Mouse (Mus musculus) embryo, embryonic 10 days (tissue): ENCODE measurements at regions not wholly inside any gene's neighbourhood (a gene's known extent, or its start where the extent isn't known, plus 50 kb on each side); places are given as distances from the start of the nearest gene placed in this dataset.
A peak's percentile ranks its signal among the peaks of the same experiment; 100 is the strongest.
"Not testable (repeated sequence)": the region's sequence is repeated elsewhere in the genome, so short reads cannot be mapped to it uniquely, and the experiment has no call there.

Experiments
- DNase-seq: peaks from one replicate; pipeline ENCODE4 v3.0.0-alpha.2; 2015; ENCODE audit warnings: low spot score

DNA sequence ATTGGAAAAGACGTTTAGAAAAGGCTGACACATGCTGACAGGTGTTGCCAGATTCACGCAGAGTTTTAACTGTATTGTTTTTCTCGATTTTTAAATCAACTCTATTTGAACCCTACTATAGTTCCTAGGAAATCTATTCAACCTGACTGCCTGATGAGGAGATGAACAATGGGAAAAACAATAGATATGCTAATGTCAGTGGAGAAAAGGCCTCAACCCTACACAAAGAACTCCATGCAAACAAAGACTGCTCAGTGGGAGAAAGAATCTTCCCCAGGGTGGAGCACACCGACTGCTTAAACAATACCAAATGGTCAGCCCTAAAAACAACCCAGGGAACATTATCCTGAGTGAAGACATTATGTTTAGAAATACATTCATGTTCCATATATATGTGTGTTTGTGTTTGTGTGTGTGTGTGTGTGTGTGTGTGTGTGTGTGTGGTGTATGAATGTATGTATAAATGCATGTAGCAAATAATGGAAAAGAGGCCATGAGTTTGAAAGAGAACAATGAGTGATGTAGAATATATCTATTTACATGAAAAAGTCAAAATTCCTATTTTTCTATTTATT lies 204.1 kb upstream of the Zfp804a start:
- DNase-seq = peak; percentile 9

DNA sequence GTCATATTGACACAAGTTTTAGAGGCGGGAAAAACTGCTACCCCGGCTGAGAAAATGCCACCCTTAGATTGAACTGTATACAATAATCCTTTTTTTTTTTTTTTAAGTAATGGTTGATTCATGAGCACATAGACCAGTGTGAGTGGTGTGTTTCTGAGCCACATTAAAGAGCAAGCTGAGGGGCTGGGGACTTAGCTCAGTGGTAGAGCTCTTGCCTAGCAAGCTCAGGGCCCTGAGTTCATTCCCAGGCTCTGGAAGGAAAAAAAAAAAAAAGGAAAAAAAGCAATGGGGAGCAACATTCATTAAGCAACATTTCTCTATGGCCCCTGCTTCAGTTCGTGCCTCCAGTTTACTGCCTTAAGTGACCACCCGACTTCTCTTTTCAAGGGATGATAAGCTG lies 203.1 kb upstream of the Zfp804a start:
- no peak for DNase-seq

DNA sequence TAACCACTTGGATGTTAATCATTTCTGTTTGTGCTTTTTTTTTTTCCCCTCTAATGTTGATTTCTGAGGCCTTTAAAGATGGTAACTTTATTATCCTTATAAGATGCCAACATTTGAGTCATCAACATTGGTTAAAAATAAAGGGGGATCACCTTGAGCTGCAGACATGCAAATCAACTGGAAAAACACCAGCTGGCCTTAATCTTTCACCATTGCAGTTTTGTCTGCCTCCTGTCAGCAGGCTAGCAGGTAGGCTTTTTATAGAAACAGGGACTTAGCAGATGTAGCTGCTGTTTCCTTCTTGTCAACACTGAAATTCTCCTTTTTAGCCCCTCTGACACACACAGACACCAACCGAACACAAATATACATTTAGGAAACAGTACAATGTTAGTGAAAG lies 167.6 kb upstream of the Zfp804a start:
- no peak for DNase-seq

DNA sequence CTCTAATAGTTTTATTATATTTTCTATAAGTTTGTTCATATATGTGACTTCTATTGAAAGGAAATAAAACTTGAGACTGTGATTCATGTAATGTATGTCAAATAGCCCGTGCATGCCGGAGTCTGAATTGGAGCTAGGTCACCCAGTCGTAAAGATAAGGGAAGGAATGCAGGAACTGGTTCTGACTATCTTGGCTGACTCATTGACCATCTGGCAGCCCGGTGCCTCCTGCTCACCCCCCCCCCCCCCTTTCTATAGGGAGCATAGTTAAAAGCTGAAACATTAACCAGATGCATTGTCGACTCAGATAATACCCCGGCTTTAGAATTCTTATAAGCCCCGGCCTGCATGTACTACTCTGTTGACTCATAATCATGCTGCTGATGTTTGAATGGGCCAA lies 160.5 kb upstream of the Zfp804a start:
- not testable (repeated sequence) for DNase-seq

GRCm38 (mm10) chr2:81939360-81939759 lies 113.7 kb upstream of the Zfp804a start:
- DNase-seq = no peak
